ENCODE assay signal across 7 mouse cellular contexts in genomic region chr7:43671809-43672580, GRCm38 (mm10). TPM values are rescaled to one million over a fixed set of nuclear protein-coding genes. Genes with fewer than 3 reads are reported as not detected.
DNase-seq lines count a peak whose midpoint lies in the region; ATAC-seq lines count a peak whose summit lies in the region.

Gene Ctu1 (plus strand): TSS chr7:43672016.

- WGBS in intestine, embryonic 15.5 days: under 1% methylated on average over 26 of the region's 26 CpGs
- under 1% methylated on average over 26 of the region's 26 CpGs for WGBS in midbrain, embryonic 10.5 days

- H3K9me3 ChIP-seq in intestine, embryonic 15.5 days: no peaks in the 10 kb centered on the region
- H3K9me3 ChIP-seq in midbrain, embryonic 10.5 days (replicated peaks): peaks cover 4% of the 10 kb centered on the region; the same call in 1 of the 2 replicates

- peak within 1 kb of the TSS; percentile 70 for H3K4me2 ChIP-seq in intestine, embryonic 15.5 days (replicated peaks)

- H3K27me3 ChIP-seq in intestine, embryonic 15.5 days (replicated peaks): no peaks in the 10 kb centered on the region
- no peaks in the 10 kb centered on the region for H3K27me3 ChIP-seq in midbrain, embryonic 10.5 days (ENCODE audit: low read depth, poor library complexity, severe bottlenecking)

- peak; percentile 94 for DNase-seq in adrenal gland, adult 2 months
- peak; percentile 80 for DNase-seq in embryo, embryonic 11.5 days (ENCODE audit: low read depth, low spot score)
- peak; percentile 84 to 90 for DNase-seq in gastrocnemius, postnatal 36 days
- DNase-seq in left cerebral cortex, postnatal 25 days (ENCODE audit: low spot score in 2 of 2): peak; percentile 92 to 98
- peak; percentile 83 for DNase-seq in midbrain, embryonic 10.5 days (ENCODE audit: low spot score)
- DNase-seq in right cerebral cortex, postnatal 4 days: peak; percentile 81

- peaks cover 29% of the 10 kb centered on the region for H3K36me3 ChIP-seq in intestine, embryonic 15.5 days
- peaks cover 30% of the 10 kb centered on the region for H3K36me3 ChIP-seq in midbrain, embryonic 10.5 days

- H3K4me1 ChIP-seq in intestine, embryonic 15.5 days (replicated peaks): peaks cover 7% of the 10 kb centered on the region
- peaks cover 14% of the 10 kb centered on the region for H3K4me1 ChIP-seq in midbrain, embryonic 10.5 days

- intact Hi-C loops in gastrocnemius, postnatal 36 days (cut with DNase I): loop anchor here (5.0 kb wide), 1 partner anchor 90 kb away; no protein-coding TSS in a partner anchor
- intact Hi-C loops in left cerebral cortex, postnatal 25 days (cut with DNase I): loop anchor here (1.0 to 10.0 kb wide), 4 partner anchors 65 to 573 kb away; partner anchors contain the start of genes 1700028J19Rik, 2410002F23Rik, Zfp715 and Zfp719

- peak; percentile 96 for ATAC-seq in intestine, embryonic 15.5 days

- H3K9ac ChIP-seq in intestine, embryonic 15.5 days: peak within 1 kb of the TSS; percentile 67

- peak within 1 kb of the TSS; percentile 64 for H3K4me3 ChIP-seq in intestine, embryonic 15.5 days (replicated peaks)
- peak within 1 kb of the TSS; percentile 73 for H3K4me3 ChIP-seq in midbrain, embryonic 10.5 days

- peak within 1 kb of the TSS; percentile 44 for H3K27ac ChIP-seq in intestine, embryonic 15.5 days
- H3K27ac ChIP-seq in midbrain, embryonic 10.5 days (replicated peaks): peak within 1 kb of the TSS; percentile 88

RNA-seq across cellular contexts. Expression of gene Ctu1, which starts in this region (rescaled TPM):
- total RNA-seq in adrenal gland, adult 2 months (2021): 10 to 100 TPM in 1 of 2 experiments, 1 to 10 TPM in 1; 9.9 to 10.4 TPM
- polyA plus RNA-seq in adrenal gland, adult 2 months (2012; rRNA removed): 20.1 and 21.3 TPM in 2 replicates
- 1 to 10 TPM; 2.3 TPM for total RNA-seq in gastrocnemius, postnatal 36 days (2021)
- polyA plus RNA-seq in intestine, embryonic 15.5 days (2015; fragmentation: Nextera tagmentation; extraction: Ambion mirVana): 12.7 and 12.8 TPM in 2 replicates
- total RNA-seq in left cerebral cortex, postnatal 25 days (2021): 1 to 10 TPM; 7.5 to 8.7 TPM
- polyA plus RNA-seq in midbrain, embryonic 10.5 days (2016; fragmentation: Nextera tagmentation; extraction: Ambion mirVana): 17.4 and 17.5 TPM in 2 replicates

Comparison
In these comparisons a context has a peak if more than half of its experiments do, and no peak if none do; other contexts are left out.
1. Peak in every context shown above with its lines: DNase-seq, ATAC-seq, H3K4me3 ChIP-seq and H3K27ac ChIP-seq.